Mouse (Mus musculus): ENCODE results near the gene Grasp.

DNA sequence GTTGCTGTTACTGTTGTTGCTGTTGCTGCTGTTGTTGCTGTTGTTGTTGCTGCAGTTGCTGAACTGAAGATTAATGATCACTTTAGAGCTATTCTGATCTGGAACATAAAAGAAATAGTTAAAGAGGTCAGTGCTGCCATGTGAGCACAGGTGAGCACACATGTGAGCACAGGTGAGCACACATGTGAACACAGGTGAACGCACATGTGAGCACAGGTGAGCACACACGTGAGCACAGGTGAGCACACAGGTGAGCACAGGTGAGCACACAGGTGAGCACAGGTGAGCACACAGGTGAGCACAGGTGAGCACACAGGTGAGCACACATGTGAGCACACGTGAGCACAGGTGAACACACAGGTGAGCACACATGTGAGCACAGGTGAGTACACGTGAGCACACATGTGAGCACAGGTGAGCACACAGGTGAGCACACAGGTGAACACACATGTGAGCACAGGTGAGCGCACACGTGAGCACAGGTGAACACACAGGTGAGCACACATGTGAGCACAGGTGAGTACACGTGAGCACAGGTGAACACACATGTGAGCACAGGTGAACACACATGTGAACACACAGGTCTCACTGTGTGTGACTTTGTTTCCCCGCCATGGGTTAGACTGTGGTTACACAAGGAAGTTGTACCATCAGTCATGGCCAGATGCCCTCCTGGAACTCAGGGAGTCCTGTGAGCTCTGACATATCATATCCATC, 27.8 kb upstream of the Grasp start:
- TF ChIP-seq POLR2A (IDR thresholded peaks at IDR 0.05; ENCODE audit: extremely low read depth, insufficient read depth, low read length) = no peak
- no peak for TF ChIP-seq CTCF (IDR thresholded peaks at IDR 0.05; ENCODE audit: low read depth, low read length)

Data from liver, adult 2 months (tissue).